Mouse (Mus musculus): ENCODE measurements around the gene Gm36864. TPM values are rescaled to one million over a fixed set of nuclear protein-coding genes. Genes with fewer than 3 reads are reported as not detected.
"Not testable (repeated sequence)": the region's sequence is repeated elsewhere in the genome, so short reads cannot be mapped to it uniquely, and the experiment has no call there.

The Gm36864 gene
- polyA plus RNA-seq, 1 experiment, result not detected

GRCm38 (mm10) chr7:44208307-44208706 is 27.7 kb upstream of the Gm36864 start:
- Histone ChIP-seq H3K79me2 (ENCODE audit: control insufficient read depth, insufficient read depth) (no peaks in the 10 kb centered on the region), H3K36me3 (ENCODE audit: control insufficient read depth, insufficient read depth) (no peaks in the 10 kb centered on the region), H3K4me2 (ENCODE audit: low read depth) (no peak overlapping the region), H3ac (ENCODE audit: control insufficient read depth, insufficient read length) (no peak overlapping the region), H3K27me3 (ENCODE audit: control insufficient read depth, insufficient read depth, insufficient read length) (no peaks in the 10 kb centered on the region), H3K4me3 (no peak overlapping the region)
- TF ChIP-seq REST (IDR thresholded peaks at IDR 0.05; ENCODE audit: insufficient read depth, insufficient read length) (no peak), CEBPB (IDR thresholded peaks at IDR 0.05; ENCODE audit: insufficient read depth, poor library complexity, severe bottlenecking) (no peak), POLR2AphosphoS2 (IDR thresholded peaks at IDR 0.05; ENCODE audit: insufficient read length, low read depth) (no peak), SRF (IDR thresholded peaks at IDR 0.05; ENCODE audit: control insufficient read depth, insufficient read length, low read depth) (no peak), POLR2A (IDR thresholded peaks at IDR 0.05; ENCODE audit: insufficient read length, low read depth) (no peak), TCF3 (IDR thresholded peaks at IDR 0.05; ENCODE audit: insufficient read length, low read depth) (no peak), MYOD1 (IDR thresholded peaks at IDR 0.05; ENCODE audit: control insufficient read depth in 1 of 3, insufficient read length in 2 of 3, low read depth in 2 of 3) (no peak), E2F4 (IDR thresholded peaks at IDR 0.05; ENCODE audit: insufficient read depth) (no peak), TCF12 (IDR thresholded peaks at IDR 0.05; ENCODE audit: insufficient read depth, poor library complexity, severe bottlenecking) (no peak), MAX (IDR thresholded peaks at IDR 0.05; ENCODE audit: low read depth) (no peak), MYOG (IDR thresholded peaks at IDR 0.05; ENCODE audit: control insufficient read depth in 1 of 3, insufficient read depth in 1 of 3, insufficient read length in 2 of 3, low read depth in 2 of 3) (no peak), USF1 (IDR thresholded peaks at IDR 0.05; ENCODE audit: low read depth) (no peak)

GRCm38 (mm10) chr7:44215645-44216044 is 20.3 kb upstream of the Gm36864 start, which contains the start of gene Klk1b5:
Gene Klk1b5 (plus strand): TSS chr7:44215945.
- Histone ChIP-seq H3K27me3 (ENCODE audit: control insufficient read depth, insufficient read depth, insufficient read length) (peaks cover 7% of the 10 kb centered on the region), H3K36me3 (ENCODE audit: control insufficient read depth, insufficient read depth) (no peaks in the 10 kb centered on the region), H3ac (ENCODE audit: control insufficient read depth, insufficient read length) (no peak within 1 kb of the TSS), H3K4me3 (no peak within 1 kb of the TSS), H3K4me2 (ENCODE audit: low read depth) (no peak within 1 kb of the TSS), H3K79me2 (ENCODE audit: control insufficient read depth, insufficient read depth) (no peaks in the 10 kb centered on the region)
- TF ChIP-seq TCF3 (IDR thresholded peaks at IDR 0.05; ENCODE audit: insufficient read length, low read depth) (no peak), TCF12 (IDR thresholded peaks at IDR 0.05; ENCODE audit: insufficient read depth, poor library complexity, severe bottlenecking) (no peak), POLR2A (IDR thresholded peaks at IDR 0.05; ENCODE audit: insufficient read length, low read depth) (no peak), MAX (IDR thresholded peaks at IDR 0.05; ENCODE audit: low read depth) (no peak), POLR2AphosphoS2 (IDR thresholded peaks at IDR 0.05; ENCODE audit: insufficient read length, low read depth) (no peak), E2F4 (IDR thresholded peaks at IDR 0.05; ENCODE audit: insufficient read depth) (no peak), MYOD1 (IDR thresholded peaks at IDR 0.05; ENCODE audit: control insufficient read depth in 1 of 3, insufficient read length in 2 of 3, low read depth in 2 of 3) (no peak), CEBPB (IDR thresholded peaks at IDR 0.05; ENCODE audit: insufficient read depth, poor library complexity, severe bottlenecking) (no peak), USF1 (IDR thresholded peaks at IDR 0.05; ENCODE audit: low read depth) (no peak), SRF (IDR thresholded peaks at IDR 0.05; ENCODE audit: control insufficient read depth, insufficient read length, low read depth) (no peak), MYOG (IDR thresholded peaks at IDR 0.05; ENCODE audit: control insufficient read depth in 1 of 3, insufficient read depth in 1 of 3, insufficient read length in 2 of 3, low read depth in 2 of 3) (no peak), REST (IDR thresholded peaks at IDR 0.05; ENCODE audit: insufficient read depth, insufficient read length) (no peak)

GRCm38 (mm10) chr7:44221601-44222000 is 14.4 kb upstream of the Gm36864 start:
- not testable (repeated sequence) for H3ac ChIP-seq (ENCODE audit: control insufficient read depth, insufficient read length)

GRCm38 (mm10) chr7:44222335-44222734 is 13.6 kb upstream of the Gm36864 start:
- not testable (repeated sequence) for H3K4me2 ChIP-seq (ENCODE audit: low read depth); H3K36me3 ChIP-seq (ENCODE audit: control insufficient read depth, insufficient read depth); H3K79me2 ChIP-seq (ENCODE audit: control insufficient read depth, insufficient read depth); H3ac ChIP-seq (ENCODE audit: control insufficient read depth, insufficient read length); H3K4me3 ChIP-seq
- peaks cover 12% of the 10 kb centered on the region for H3K27me3 ChIP-seq (ENCODE audit: control insufficient read depth, insufficient read depth, insufficient read length)

More at GRCm38 (mm10) chr7:44221601-44222000, 14.4 kb upstream of the Gm36864 start:
- H3K79me2 ChIP-seq (ENCODE audit: control insufficient read depth, insufficient read depth); H3K4me3 ChIP-seq; H3K27me3 ChIP-seq (ENCODE audit: control insufficient read depth, insufficient read depth, insufficient read length); H3K36me3 ChIP-seq (ENCODE audit: control insufficient read depth, insufficient read depth); H3K4me2 ChIP-seq (ENCODE audit: low read depth): not testable (repeated sequence)

GRCm38 (mm10) chr7:44225076-44225475 is 10.9 kb upstream of the Gm36864 start, which contains the start of gene Klk1:
Gene Klk1 (plus strand): TSS chr7:44225360.
- no peak within 1 kb of the TSS for H3ac ChIP-seq (ENCODE audit: control insufficient read depth, insufficient read length)
- no peak within 1 kb of the TSS for H3K4me3 ChIP-seq
- peaks cover 33% of the 10 kb centered on the region for H3K27me3 ChIP-seq (ENCODE audit: control insufficient read depth, insufficient read depth, insufficient read length)
- no peaks in the 10 kb centered on the region for H3K79me2 ChIP-seq (ENCODE audit: control insufficient read depth, insufficient read depth)
- no peak for TF ChIP-seq POLR2A (IDR thresholded peaks at IDR 0.05; ENCODE audit: insufficient read length, low read depth)
- TF ChIP-seq MYOG (IDR thresholded peaks at IDR 0.05; ENCODE audit: control insufficient read depth in 1 of 3, insufficient read depth in 1 of 3, insufficient read length in 2 of 3, low read depth in 2 of 3), result no peak
- H3K36me3 ChIP-seq (ENCODE audit: control insufficient read depth, insufficient read depth), result no peaks in the 10 kb centered on the region
- H3K4me2 ChIP-seq (ENCODE audit: low read depth), result no peak within 1 kb of the TSS

GRCm38 (mm10) chr7:44239913-44240312 is 3.9 kb downstream of the Gm36864 start:
- H3K4me3 ChIP-seq, result no peak overlapping the region
- no peak for TF ChIP-seq MYOD1 (IDR thresholded peaks at IDR 0.05; ENCODE audit: control insufficient read depth in 1 of 3, insufficient read length in 2 of 3, low read depth in 2 of 3)
- H3K79me2 ChIP-seq (ENCODE audit: control insufficient read depth, insufficient read depth), result no peaks in the 10 kb centered on the region
- H3K27me3 ChIP-seq (ENCODE audit: control insufficient read depth, insufficient read depth, insufficient read length), result peaks cover 25% of the 10 kb centered on the region
- H3ac ChIP-seq (ENCODE audit: control insufficient read depth, insufficient read length), result no peak overlapping the region
- no peaks in the 10 kb centered on the region for H3K36me3 ChIP-seq (ENCODE audit: control insufficient read depth, insufficient read depth)
- H3K4me2 ChIP-seq (ENCODE audit: low read depth), result no peak overlapping the region

All from myocyte (in vitro differentiated cells).